Mouse (Mus musculus): Measurements from ENCODE around the gene Vax1. TPM values are rescaled to one million over a fixed set of nuclear protein-coding genes. Genes with fewer than 3 reads are reported as not detected.

Gene Vax1
- total RNA-seq, 1 experiment from 2014 or later, result not detected

Other genes with a start within 250 kb of the Vax1 start
- 0.30 and 0.38 TPM in 2 replicates for gene Eno4, start 226.6 kb downstream of the Vax1 start, total RNA-seq (2021)
- 60.8 and 61.8 TPM in 2 replicates for gene Hspa12a, start 226.4 kb downstream of the Vax1 start, total RNA-seq (2021)
- 10.9 and 11.7 TPM in 2 replicates for gene Shtn1, start 94.0 kb downstream of the Vax1 start, total RNA-seq (2021)
- gene Kcnk18, start 49.2 kb upstream of the Vax1 start, total RNA-seq (2021), result not detected in 2 replicates
- gene Slc18a2, start 90.8 kb upstream of the Vax1 start, total RNA-seq (2021), result 15.6 and 22.0 TPM in 2 replicates
- gene Rps12-ps3, start 152.2 kb upstream of the Vax1 start, total RNA-seq (2021), result 557 and 670 TPM in 2 replicates
- gene Pdzd8, start 175.7 kb upstream of the Vax1 start, total RNA-seq (2021), result 33.6 and 33.9 TPM in 2 replicates

All from adrenal gland, postnatal 14 days (tissue).